Mouse (Mus musculus) ovary, postnatal 14 days (tissue): ENCODE data around the gene Gm3542.
"Not testable (repeated sequence)": the region's sequence is repeated elsewhere in the genome, so short reads cannot be mapped to it uniquely, and the experiment has no call there.

ENCODE experiments used
- DNase-seq: peaks from one replicate; pipeline ENCODE4 v3.0.0; 2022; ENCODE audit warnings: low spot score

Gm3542 gene

DNA sequence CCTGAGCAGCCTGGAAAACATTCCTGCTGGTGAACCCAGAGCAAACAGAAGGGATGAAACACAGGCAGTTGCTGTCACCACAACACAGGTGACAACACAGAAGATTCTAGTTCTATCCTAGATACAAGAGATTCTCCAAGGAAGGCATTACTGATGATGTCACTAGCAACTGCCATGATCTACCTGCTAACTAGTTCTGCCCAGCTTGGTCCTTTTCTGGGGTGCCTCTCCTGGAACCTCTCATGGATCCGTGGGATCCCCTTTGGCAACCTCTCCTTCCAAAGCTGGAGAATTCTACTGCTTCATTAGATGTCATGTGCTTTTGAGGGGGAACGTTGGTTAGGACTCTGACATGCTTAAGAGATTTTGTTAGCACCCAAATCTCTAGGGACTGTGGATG, at the start of gene Gm3542:
Gm3542 (minus strand) TSS at position 101 of the 400 bp plus-strand sequence.
- DNase-seq: not testable (repeated sequence)
